Mouse (Mus musculus) gastrocnemius, adult 8-10 months (tissue): ENCODE data around the gene Clec2g. TPM values are rescaled to one million over a fixed set of nuclear protein-coding genes. Genes with fewer than 3 reads are reported as not detected.
"Not testable (repeated sequence)": the region's sequence is repeated elsewhere in the genome, so short reads cannot be mapped to it uniquely, and the experiment has no call there.

Experiments
- DNase-seq, 2 experiments: peaks; one replicate each; pipeline ENCODE4 v3.0.0; 2022; ENCODE audit warnings: low spot score in 2 of 2
- total RNA-seq, 4 experiments: library from RNA; stranded (reverse); gene quantifications; 2 replicates each; pipeline ENCODE4 v1.2.4; 2022

Clec2g gene
- total RNA-seq, 4 experiments from 2014 or later = 2.5 to 7.3 (median 6.0) TPM

DNA sequence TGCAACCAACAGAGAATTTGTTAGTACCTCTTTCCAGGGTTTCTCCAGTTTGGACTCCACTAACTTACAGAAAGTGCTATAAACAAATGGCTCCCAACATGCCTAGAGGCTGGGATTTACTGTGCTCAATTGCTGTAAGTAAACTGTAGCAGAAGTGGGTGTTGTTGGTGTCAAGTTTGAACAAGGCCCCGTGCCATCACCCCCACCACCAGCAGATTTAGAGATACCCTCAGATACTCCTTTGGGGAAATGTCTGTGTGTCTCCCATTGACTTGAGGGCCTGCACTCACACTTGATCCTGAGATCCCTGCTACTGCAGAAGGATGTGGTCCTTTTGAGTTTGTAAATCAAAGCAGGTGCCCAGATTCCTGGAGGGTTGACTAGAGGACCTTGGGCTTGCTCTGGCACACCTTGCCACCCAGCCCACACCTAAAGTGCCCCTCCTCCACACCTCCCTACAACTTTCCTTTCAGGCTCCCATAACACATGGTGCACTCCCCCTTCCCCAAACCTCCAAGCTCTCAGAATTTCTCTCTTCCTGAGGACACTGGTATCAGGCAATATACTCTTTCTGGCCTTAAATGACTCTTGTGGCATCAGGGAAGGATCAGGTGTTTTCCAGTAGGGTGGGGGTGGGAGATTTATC is 37.3 kb downstream of the Clec2g start:
- DNase-seq = no peak

DNA sequence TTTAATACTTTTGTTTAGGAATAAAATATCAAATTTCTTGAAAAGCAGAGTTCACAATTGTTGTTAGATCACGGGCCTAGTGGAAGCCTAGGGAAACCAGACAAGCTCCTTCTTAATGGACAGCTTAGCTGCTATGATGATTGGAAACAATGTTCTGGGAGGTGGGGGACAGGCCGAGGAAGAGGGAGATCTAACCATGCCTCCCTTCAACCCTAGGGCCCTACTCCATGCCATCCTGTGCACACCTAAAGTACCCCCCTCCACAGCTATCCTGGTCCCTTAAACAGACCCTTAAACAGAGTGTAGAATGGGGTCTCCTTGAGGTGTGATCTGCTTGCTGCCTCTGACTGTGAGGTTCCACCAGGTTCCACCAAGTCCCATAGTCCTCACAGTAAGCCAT is 38.0 kb downstream of the Clec2g start:
- no peak for DNase-seq

DNA sequence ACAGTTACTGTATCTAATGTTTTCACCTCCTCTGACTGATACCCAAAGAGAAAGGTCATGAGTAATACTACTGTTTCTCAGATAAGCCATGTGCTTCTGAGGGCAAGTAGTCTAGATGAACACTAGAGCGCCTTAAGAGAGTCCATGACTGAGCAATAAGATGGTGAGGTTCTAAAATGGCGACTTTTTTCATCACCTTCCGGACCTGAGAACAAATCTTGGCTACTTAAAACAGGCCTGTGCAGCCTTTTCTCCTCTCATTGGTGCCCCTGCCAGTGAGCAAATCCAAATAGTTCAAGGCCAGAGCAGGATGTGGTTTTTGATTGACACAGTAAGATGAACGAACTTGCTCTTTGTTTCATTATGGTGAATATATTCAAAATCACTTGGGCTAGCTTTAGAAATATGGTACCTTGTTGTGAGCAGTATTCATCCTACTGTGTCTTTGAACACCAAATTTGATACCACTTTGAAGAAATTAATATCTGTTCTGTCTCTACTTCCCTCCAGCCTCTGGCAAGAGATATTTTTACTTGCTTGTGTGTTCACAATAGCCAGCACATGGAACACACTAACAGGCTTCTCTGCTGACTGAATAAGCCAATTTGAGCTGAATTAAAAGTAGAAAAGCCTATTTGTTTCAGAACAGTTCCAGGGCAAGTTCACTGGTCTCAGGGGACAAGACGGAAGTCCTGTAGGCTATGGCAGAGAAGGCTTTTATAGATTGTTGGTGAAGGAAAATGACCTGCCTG is 38.7 kb downstream of the Clec2g start:
- no peak for DNase-seq

DNA sequence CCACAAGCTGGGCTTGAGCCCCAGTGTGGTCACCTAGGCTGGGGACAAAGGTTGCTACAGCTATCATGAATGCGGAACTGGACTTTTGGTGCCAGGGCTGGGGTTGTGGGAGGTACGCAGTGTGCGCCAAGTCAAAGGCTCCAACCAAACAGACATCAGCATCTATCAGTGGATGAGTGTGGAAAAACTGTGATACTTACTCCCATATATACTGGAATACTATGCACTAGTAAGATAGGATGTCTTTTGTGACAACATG is 39.2 kb downstream of the Clec2g start:
- no peak for DNase-seq

DNA sequence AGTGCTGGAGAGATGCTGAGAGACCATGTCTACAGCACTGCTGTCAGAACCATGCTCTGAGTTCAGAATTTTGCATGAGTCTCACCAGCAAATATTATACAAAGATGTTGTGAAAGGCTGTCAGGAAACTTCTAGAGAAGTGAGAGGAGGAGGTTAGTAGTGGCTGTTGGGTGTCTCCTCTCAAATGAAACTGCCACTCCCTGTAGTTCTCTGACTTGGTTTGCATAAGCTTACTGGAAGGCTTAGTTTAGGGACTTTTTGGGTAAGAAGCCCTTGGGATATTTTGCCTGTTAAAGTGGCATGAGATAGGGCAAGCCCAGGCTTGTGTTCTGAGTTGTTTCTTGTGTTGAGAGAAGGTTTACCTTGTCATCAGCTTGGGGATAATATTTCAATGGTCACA is 40.7 kb downstream of the Clec2g start:
- not testable (repeated sequence) for DNase-seq

DNA sequence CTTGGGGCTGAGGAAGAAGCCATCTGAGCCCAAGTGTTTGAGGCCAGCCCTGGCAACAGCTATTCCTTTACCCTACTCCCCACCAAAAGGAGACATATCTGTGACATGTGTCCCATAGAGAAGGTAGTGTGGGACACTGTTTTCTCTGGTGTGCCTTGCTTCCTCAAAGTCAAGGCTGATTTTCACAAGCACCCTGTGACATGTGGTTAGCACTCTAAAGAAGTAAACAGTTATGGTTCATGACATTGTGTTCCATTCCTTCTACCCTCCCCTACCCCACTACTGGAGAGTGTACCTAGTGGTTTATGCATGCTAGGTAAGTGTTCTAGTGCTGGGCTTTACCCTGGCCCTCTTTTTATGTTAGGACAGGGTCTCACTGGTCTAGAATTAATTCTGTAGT is 42.0 kb downstream of the Clec2g start:
- DNase-seq = no peak

DNA sequence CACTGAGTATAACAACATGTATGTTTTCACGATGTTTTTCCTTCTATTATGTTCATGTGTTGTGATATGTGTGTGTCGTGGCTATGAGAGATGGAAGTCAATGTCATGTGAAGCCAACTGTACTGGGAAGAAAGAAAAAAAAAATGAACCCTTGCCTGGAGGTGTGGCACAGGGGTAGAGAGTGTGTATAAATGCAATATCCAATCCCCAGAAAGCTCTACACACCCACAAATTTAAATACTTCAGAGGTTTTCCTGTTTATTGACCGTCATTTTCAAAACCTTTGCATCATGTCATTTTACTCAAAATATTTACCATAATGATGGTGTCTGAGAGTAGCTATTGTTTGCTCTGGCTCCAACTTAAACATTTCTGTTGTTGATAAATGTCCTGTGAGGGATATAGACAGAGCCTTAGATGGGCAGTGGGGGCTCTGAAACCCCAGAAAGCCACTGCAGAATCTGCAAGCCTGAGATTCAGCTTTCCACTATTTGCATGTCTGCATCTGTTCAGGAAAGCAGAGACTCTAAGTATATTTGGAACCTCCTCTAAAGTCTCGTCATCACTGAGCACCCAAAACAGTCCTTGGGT is 47.9 kb downstream of the Clec2g start:
- DNase-seq = not testable (repeated sequence)

DNA sequence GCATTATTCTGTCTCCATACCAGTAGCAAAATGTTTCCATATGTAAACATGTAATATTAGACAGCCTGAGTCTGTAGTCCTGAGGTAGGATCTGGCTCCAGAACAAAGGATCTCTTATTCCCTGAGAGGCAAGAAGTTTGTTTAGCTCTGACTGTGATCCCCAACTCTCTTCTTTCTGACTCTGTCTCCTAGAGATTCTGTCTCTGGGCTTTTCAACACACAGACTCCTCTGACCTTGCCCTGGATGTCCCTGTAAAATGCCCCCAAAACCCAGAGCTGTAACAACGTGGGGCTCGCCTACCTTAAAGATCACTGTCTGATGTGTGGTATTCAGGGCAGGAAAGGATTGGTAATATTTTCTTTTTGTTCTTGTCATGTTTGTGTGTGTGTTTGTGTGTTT is 58.2 kb downstream of the Clec2g start:
- no peak for DNase-seq

DNA sequence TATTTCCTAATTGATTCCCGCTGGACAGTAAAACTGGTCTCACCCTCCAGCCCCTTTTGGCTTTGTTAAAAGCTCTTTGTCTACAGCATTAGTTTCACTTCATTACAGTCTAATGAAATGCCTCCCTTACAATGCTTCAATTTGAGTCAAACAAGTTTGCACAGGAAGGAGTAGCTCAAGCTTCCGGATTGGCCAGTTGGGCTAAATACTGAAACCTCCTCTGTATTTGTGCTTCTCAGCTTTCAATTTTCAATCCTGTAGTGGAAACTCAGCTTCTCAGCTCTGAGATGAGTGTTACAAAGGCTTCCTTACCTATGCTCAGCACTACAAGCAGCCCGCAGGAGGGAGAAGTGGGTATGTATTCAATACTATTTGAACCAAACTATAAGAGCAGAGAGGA is 58.6 kb downstream of the Clec2g start:
- no peak for DNase-seq

DNA sequence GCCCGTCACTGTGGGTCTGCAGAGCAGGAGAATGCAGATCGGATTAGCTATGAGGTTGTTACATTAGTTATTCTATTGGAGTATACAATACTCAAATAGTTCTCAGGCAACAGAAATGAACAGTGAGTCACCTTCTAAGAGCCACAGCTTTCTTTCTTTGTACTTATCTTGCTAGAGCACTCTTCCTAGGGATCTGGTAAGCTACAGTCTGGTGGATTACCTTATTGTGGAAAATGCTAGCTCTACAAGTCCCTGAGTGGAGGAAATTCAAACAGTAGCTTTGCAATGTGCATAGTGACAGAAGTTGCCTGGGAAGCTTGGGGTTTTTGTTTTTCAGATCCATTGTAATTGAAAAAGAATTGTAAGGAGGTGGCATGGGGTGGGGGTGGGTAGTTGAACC is 59.0 kb downstream of the Clec2g start:
- DNase-seq = no peak

DNA sequence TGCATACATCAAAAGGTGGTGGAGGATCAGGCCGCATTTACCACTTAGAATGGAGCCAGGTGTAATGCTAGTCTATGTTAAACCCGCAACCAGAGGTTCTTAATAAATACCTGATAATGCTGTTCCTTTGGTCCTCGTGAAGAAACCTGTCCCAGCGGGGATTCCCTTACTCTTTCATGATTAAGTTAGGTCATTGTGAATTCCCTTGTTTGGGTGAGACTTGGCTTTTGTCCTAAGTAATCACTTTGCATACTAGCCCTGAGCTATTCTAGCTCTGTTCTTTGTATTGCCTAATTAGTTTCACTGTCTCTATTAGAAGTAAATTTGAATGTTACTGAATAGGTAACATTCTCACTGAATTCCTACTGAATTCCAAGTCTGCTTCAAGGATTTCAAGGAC is 60.2 kb downstream of the Clec2g start:
- DNase-seq = no peak

DNA sequence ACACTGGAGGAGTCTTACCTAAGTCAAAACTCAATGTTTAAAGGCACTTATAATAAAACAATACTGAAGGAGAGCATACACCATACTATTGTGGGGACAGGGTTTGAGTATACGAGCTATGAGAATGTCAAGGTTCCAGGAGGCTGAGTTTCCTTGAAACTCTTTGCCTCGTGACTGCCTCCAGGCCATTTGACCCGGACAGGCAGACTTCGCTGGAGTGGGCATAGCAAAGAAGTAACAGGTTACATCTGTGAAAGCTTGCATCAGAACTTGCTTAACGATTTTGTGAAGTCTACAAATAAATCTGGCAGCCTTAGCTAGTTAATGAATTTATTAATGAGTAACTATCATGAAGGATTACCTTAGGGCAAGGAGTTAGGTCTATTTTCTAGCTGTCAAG is 60.6 kb downstream of the Clec2g start:
- no peak for DNase-seq

DNA sequence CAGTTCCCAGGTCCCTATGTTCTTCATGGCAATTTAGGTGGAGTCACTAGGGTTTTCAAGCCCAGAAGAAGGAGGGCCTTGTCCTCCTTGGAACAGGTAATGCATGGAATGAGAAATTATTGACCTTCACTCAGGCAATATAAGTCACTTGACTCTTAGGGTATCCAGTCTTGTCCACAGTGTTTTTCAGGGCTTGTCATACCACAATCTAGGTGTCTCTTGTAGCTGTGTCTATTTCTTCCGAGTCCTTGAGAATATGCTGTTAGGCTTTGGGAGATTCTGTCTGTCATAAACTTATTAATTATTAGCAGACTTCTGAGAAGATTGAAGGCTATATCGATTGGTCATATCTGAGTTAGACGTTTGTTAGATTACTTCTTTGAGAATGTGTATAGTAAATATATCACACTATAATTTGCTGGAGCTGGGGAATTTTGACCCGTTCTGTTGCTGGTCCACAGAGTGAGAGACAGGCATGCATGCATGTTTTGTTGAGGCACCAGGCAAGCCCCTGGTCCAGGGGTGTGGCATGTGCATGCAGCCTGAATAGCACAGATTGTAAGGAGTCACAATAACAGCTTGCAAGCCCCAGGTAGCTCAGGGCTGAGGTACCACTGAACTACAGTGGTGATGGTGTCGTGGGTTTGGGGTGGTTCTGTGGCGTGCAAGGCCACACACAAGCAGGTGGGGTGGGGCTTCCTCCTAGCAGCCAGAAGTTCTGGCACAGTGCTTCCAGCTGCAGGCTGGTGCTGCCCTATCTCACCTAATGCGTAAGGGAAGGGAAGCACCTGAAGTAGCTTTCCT is 61.3 kb downstream of the Clec2g start:
- DNase-seq = no peak

DNA sequence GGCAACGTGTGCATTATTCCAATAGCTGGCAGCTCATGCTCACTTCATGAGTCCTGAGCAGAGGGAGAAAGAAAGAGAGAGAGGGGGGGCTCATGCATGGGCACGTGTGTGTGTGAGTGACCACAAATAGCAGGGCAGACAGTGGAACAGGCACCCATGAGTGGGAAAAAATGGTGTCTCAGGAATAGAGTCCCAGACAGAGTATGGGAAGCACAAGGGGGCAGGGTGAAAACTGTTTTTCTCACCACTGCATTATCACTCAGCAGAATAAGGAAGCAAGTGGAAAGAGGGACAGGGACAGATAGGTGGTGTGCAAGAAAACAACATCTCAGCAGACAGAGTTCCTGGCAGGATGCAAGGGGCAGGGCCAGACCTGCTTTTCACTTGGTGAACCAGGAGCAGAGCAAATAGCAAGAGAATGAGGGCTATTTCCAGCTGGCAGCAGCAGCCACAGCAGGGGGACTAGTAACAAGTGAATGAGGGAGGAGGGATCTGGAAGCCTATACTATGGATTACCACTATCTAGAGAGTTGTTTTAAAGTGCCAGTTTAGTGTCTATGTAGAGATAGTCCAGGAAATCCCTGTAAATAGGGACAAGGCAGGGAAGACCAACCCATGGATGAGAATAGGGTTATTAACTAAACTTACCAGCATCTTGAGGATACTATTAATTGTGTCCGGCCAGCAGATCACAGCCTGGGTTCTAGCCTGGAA is 62.0 kb downstream of the Clec2g start:
- DNase-seq = no peak

DNA sequence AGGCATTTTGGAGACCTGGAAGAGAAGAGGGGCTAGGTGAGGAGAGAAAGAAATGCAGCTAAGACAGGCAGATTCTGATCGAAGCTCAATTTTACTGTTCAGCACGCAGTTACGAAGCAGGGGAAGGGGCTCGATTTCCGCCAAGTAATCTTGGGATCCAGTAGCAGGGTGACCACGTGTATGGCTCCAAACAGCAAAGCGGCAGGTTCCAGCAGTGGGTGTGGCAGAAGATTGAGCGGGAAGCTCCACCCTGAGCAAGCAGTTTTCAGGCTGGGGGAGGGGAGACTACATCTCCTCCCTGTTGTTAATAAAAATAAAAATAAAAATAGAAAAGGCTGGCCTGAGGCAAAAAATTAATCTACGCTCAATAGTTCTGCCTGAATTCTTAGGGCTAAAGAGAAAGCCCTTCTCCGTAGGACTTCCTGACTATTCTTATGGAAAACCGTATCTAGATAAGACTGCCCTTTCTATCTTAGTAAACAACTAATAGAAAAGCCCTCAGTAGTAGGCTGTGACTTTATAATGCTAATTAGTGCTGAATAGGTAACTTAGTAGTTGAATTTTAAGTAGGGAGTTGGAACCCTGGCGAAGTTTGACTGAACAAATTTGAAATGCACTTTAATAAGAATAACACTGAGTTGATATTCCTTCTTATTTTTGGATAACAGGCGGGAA is 62.7 kb downstream of the Clec2g start:
- no peak for DNase-seq

DNA sequence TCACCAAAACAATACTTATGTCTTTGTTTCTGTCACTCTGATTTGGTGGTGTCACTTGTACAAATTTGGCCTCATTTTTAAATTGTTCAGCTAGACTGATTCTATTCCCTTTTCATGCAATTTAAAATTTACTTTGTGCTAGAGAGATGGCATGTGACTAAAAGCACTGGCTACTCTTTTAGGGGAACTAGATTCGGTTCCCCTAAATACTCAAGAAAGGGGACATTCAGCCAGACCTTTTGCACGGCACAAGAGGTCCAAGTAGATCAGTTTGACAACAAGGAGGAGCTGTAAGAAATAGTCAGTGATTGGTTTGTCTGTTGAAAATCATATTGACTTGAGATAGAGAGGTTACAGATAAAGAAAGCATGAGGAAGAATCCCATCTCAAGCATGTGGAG is 67.2 kb downstream of the Clec2g start:
- DNase-seq = no peak

DNA sequence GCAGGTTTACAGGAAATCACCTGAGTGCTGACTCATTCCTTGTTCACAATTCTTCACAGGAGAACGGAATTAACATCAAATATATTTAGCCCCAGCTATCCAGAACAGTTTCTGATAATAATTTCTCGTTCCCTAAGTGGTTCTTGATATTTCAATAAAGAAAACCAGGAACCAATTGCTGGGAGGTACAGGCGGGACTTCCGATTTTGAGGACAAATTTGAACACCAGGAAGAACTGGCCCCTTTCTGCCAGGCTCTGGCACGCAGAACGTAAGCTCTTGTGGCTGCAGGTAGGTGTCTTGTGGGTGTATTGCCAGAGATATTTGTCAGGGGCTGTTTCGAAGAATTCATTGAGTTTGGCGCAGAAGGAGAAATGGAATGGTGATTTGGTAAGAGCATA is 74.4 kb downstream of the Clec2g start:
- DNase-seq = no peak

DNA sequence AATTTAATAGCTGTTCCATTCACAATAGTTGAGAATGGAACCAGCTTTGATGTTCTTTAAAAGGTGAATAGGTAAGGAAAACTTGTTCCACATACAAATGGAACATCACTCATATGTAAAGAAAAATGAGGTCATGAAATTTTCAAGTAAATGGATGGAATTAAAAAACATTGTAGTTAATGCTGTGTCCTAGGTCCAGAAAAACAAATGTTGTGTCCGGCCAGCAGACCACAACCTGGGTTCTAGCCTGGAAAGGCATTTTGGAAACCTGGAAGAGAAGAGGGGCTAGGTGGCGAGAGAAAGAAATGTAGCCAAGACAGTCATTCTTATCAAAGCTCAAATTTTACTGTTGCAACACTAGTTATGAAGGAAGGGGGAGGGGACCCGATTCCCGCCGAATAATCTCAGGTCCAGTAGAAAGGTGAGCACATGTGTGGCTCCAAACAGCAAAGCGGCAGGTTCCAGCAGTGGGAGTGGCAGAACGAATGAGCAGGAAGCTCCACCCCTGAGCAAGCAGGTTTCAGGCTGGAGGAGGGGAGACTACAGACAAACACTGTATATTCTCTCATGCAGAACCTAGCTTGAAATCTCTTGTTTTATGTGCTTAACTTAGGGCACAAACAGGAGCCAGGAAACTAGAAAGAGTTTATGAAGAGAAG is 75.8 kb downstream of the Clec2g start:
- not testable (repeated sequence) for DNase-seq

DNA sequence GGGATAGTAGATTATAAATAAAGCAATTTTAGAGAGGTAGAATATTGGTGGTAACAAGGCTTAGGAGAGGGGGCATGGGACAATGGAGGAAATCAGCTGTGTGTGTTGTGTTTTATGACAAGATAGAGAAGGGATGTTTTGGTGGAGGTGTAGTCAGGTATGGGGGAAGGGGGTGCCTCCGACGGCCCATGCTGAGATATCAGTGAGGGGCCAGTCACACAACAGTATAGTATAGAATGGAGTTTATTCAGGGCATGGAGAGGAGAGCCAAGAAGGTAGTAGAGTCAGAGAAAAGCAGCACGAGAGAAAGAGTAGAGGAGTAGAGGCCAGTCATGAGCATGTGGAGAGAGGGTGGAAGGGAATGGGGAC is 76.3 kb downstream of the Clec2g start:
- no peak for DNase-seq

DNA sequence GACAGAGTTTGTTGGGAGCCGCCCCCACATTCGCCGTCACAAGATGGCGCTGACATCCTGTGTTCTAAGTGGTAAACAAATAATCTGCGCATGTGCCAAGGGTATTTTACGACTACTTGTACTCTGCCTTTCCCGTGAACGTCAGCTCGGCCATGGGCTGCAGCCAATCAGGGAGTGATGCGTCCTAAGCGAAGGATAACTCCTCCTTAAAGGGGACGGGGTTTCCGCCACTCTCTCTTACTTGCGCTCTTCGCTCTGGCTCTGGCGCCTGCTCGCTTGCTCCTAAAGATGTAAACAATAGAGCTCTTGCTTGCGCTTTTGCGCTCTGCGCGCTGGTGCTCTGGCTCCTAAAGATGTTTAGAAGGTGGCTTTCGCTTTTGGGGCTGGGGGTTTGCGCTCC is 77.8 kb downstream of the Clec2g start:
- DNase-seq = not testable (repeated sequence)

DNA sequence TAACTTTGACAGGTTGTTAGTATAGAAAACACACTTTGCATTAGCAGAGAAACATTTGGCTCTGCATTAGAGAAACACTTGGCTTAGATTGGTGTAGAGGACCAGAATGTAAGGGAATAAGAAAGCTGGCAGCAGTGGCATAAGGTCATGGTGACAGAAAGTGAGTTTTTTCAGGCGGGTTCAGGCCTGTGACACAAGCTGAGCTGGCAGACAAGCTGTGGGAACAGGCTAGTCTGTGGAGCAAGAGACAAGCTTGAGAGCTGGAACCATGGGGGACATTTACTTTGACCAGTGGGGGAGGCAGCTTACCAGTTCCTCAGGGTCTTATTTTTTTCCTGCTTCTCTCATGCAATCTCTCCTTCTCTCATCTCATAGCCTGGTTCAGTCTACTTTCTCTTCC is 78.8 kb downstream of the Clec2g start:
- no peak for DNase-seq
